Mouse (Mus musculus) megakaryocyte, embryonic 14.5 days (primary cell): ENCODE results near the gene 1700029F12Rik. TPM values are rescaled to one million over a fixed set of nuclear protein-coding genes. Genes with fewer than 3 reads are reported as not detected.

ENCODE experiments used
- H3K27me3 ChIP-seq: replicated peaks from 2 replicates; pipeline ENCODE3; 2012; ENCODE audit warnings: inconsistent platforms
- H3K36me3 ChIP-seq: replicated peaks from 2 replicates; pipeline ENCODE3; 2012; ENCODE audit warnings: low read length, inconsistent platforms, mixed read lengths
- H3K4me1 ChIP-seq: 2 replicates; pipeline ENCODE4 v1.6.1; 2012; ENCODE audit warnings: inconsistent platforms
- H3K4me3 ChIP-seq: replicated peaks from 2 replicates; pipeline ENCODE3; 2012; ENCODE audit warnings: moderate library complexity, mild to moderate bottlenecking, inconsistent platforms
- H3K9me3 ChIP-seq: 2 replicates; pipeline ENCODE4 v1.6.1; 2012; ENCODE audit warnings: inconsistent platforms
- FLI1 ChIP-seq: IDR thresholded peaks from 2 replicates; pipeline ENCODE4 v1.6.1; 2012; ENCODE audit warnings: low read length, inconsistent platforms, mixed read lengths
- GATA1 ChIP-seq: IDR thresholded peaks from 3 replicates; pipeline ENCODE4 v1.6.1; 2012; ENCODE audit warnings: mixed read lengths, low read length, inconsistent platforms, borderline replicate concordance
- polyA plus RNA-seq: library from polyadenylated mRNA; stranded (reverse); fragments of >175 nt; gene quantifications from 2 replicates; pipeline ENCODE4 v1.2.3, GENCODE M21; 2012; ENCODE audit warnings: low replicate concordance; ENCODE audit not compliant: insufficient read depth

1700029F12Rik gene
- polyA plus RNA-seq, 1 experiment: not detected

DNA sequence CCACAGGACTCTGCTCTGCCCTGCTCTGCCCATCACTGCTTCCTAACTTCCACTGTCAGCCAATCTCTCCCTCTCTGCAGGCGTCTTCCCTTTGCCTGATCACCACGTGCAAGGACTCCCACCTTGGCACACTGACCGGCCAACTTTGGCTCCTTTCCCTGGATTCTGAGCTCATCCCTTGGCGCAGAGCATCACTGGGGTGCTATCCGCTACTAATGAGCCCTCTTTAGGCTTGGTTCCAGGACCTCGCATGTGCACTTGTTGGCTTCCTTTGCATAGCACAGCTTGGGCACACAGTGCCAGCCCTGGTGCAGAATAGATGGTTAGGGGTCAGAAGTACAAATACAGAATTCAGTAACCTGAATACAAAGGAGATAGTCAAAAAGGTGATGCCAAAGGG is 17.0 kb upstream of the 1700029F12Rik start:
- peaks cover 6% of the 10 kb centered on the region for H3K27me3 ChIP-seq
- no peak overlapping the region for H3K4me3 ChIP-seq
- no peaks in the 10 kb centered on the region for H3K9me3 ChIP-seq
- TF ChIP-seq GATA1 (no peak), FLI1 (no peak)
- H3K36me3 ChIP-seq: no peaks in the 10 kb centered on the region
- peaks cover 7% of the 10 kb centered on the region for H3K4me1 ChIP-seq

DNA sequence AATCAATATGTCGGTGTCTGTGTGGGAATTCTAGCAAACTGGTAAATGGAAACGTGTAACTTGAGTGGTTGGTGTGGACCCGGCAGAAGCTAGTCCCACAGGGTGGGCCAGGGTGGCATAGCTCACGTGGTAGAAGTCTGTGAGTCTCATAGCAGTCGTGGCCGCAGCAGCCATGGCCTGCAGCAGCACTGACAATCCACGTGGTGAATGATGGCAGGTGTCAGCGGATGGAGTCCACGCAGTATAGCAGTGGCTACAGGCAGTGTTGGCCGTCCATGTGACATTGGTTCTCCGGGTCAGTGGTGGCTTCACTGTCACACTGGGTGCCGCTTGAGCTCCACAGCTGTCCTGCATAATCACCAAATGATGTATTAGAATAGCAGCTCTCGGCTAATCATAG is 4.1 kb downstream of the 1700029F12Rik start:
- H3K27me3 ChIP-seq: peaks cover 11% of the 10 kb centered on the region
- no peaks in the 10 kb centered on the region for H3K4me1 ChIP-seq
- TF ChIP-seq GATA1 (no peak), FLI1 (no peak)
- peaks cover 3% of the 10 kb centered on the region; the same call in 1 of the 2 replicates for H3K9me3 ChIP-seq
- no peaks in the 10 kb centered on the region for H3K36me3 ChIP-seq
- peak overlapping the region; percentile 44 for H3K4me3 ChIP-seq

DNA sequence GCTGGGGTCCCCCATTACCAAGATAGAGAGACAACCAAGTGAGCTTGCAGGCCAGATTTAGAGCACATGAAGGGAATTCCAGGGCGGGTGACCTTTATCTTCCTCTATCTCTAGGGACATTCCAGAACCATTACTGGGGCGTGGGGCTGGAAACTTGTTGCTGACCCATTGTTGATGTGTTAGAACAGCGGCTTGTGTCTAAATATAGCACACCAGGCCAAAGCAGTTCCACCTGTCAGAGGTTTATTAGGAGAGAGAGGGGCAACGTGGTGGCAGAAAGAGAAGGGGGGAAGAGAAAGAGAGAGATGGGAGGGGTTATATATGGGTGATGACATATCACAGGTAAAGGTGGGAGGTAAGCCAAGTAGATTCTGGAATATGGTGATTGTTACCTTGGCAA is 12.3 kb downstream of the 1700029F12Rik start:
- H3K4me3 ChIP-seq: no peak overlapping the region
- H3K4me1 ChIP-seq: no peaks in the 10 kb centered on the region
- no peak for TF ChIP-seq FLI1
- TF ChIP-seq GATA1: no peak

DNA sequence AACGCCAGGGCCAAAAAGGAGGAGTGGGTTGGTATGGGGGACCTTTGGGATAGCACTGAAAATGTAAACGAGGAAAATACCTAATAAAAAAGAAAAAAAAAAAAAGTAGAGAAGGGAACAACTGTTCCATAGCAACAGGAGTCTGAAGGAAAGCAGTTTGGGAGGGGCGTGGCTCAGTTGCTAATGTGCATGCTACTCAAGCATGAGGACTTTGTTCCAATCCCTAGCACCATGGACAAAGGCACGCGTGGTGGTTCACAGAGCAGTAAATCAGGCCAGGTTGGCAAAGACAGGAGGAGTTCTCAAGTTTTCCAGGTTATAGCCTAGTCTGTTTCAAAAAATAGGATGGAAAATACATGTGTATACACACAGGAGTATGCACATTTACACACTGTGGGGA is 14.0 kb downstream of the 1700029F12Rik start:
- no peak for TF ChIP-seq FLI1
- TF ChIP-seq GATA1: no peak
- H3K4me3 ChIP-seq: no peak overlapping the region
- H3K4me1 ChIP-seq: no peaks in the 10 kb centered on the region
- peaks cover 2% of the 10 kb centered on the region for H3K27me3 ChIP-seq
- peaks cover 22% of the 10 kb centered on the region for H3K9me3 ChIP-seq
- no peaks in the 10 kb centered on the region for H3K36me3 ChIP-seq

More for the DNA sequence above, 12.3 kb downstream of the 1700029F12Rik start:
- Histone ChIP-seq H3K36me3 (no peaks in the 10 kb centered on the region), H3K9me3 (peaks cover 9% of the 10 kb centered on the region), H3K27me3 (peaks cover 2% of the 10 kb centered on the region)

DNA sequence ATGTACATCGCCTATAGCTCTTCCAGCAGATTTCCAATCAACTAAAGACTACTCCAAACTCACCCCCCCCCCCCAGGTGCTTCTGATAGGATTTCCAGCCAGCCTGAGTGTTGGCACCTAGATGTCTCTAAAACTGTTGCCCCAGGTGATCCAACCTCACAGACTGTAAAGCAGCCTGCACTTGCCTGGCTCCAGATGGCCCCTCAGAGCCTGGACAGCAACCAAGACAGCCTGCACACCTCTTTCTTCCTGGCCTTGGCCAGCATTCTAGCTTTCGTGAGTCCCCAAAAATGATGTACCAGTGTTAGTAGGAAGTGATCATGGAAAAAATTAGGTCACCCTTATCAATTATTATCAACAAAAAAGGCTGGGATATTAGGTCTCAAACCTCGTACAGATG is 16.5 kb downstream of the 1700029F12Rik start:
- Histone ChIP-seq H3K27me3 (peaks cover 3% of the 10 kb centered on the region), H3K4me3 (no peak overlapping the region), H3K4me1 (no peaks in the 10 kb centered on the region), H3K36me3 (no peaks in the 10 kb centered on the region), H3K9me3 (peaks cover 24% of the 10 kb centered on the region)
- TF ChIP-seq FLI1: no peak
- no peak for TF ChIP-seq GATA1

DNA sequence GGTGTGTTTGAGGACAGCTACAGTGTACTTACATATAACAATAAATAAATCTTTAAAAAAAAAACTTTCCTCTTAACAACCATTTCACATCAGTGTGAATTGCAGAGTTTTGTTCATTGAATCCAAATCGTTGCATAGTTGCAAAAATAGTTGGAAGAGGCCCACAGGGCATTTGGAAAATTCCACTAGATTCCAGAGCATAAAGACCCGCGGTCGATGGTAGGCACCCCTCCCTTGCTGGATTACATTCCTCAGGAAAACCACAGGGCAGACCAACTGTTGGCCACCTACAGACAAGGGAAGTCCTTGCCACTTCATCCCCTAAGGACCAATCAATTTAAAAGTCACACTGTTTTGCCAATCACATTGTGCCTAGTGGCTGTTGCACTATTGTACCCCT is 19.8 kb downstream of the 1700029F12Rik start:
- no peaks in the 10 kb centered on the region for H3K36me3 ChIP-seq
- peaks cover 24% of the 10 kb centered on the region for H3K9me3 ChIP-seq
- H3K27me3 ChIP-seq: peaks cover 11% of the 10 kb centered on the region
- no peak for TF ChIP-seq FLI1
- TF ChIP-seq GATA1: no peak
- H3K4me1 ChIP-seq: no peaks in the 10 kb centered on the region
- no peak overlapping the region for H3K4me3 ChIP-seq

DNA sequence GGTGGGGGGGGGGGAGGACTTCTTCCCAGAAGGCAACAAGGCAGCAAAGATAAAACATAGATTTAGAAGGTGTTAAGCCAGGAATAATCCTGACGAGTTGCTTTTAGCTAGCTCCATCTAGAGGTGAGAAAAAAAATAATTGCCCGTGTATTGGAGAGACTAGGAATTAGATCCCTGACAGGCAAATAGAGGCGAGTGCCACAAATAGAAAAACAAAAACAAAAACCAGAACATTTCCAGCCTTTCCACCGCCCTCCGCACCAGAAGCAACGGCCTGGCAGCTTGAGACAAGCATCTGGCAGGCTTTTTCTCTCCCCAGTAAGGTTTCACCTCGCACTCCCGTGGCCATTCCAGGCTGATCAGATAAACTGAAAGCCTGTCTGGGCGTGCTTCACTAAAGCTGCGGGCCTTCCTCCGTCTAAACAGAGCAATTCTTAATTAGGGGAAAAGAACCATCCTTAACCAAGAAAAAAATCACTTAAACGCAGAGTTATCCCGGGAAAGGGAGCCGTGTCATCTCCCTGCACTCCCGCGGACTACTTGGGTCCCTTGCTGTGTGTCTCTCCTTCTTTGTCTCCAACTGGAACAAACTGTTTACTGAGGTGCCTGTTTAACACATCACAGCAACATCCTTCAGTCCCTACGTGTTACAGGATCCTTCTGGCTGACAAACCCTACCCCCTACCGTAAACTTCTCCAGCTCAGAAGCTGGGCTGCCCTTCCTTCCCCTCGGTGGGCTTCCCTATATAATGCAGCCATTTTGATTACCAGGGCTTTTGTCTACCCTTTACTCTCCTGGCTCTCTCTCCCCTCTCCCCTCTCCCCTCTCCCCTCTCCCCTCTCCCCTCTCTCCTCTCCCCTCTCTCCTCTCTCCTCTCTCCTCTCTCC is 25.7 kb downstream of the 1700029F12Rik start:
- TF ChIP-seq GATA1 (peak; percentile 27; the same call in 1 of the 3 replicates), FLI1 (no peak)

DNA sequence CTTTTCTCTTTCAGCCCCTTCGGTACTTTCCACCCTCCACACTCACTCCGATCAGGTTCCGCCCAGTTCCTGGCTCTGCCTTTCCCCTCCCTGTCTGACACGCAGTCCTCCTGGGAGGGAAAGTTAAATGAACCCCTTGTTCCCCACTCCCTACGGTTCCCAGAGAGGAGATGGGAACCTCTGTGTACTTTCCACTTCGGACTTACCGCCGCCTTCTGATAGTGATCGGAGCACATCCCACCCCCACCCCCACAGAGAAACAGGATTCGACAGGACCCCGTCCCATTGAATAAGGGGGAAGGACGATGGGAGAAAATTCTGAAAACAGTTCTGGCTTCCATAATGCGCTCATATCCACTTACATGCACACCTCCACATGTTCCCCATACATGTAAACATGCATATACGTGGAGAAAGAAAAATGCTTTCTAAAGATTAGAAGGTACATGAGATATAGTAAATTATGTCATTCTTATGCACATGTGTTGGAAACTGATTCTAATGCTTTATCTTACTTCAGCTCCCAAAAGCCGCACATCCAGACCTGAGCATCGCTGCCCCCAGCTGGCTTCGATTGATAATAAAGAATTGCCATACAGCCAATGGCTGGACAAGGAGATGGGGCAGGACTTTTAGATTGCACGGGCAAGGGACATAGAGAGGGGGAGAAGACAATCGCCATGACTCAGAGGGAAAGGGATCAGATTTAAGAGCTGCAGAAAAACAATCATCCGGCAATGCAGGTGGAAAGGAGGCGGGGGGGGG is 26.5 kb downstream of the 1700029F12Rik start:
- H3K9me3 ChIP-seq: no peaks in the 10 kb centered on the region
- peaks cover 17% of the 10 kb centered on the region for H3K4me1 ChIP-seq
- H3K36me3 ChIP-seq: no peaks in the 10 kb centered on the region
- H3K4me3 ChIP-seq: peak overlapping the region; percentile 77
- TF ChIP-seq FLI1 (no peak), GATA1 (no peak)
- H3K27me3 ChIP-seq: peaks cover 40% of the 10 kb centered on the region

More for the DNA sequence above, 25.7 kb downstream of the 1700029F12Rik start:
- no peaks in the 10 kb centered on the region for H3K36me3 ChIP-seq
- peaks cover 41% of the 10 kb centered on the region for H3K27me3 ChIP-seq
- H3K9me3 ChIP-seq: no peaks in the 10 kb centered on the region
- peaks cover 17% of the 10 kb centered on the region for H3K4me1 ChIP-seq
- H3K4me3 ChIP-seq: peak overlapping the region; percentile 87

DNA sequence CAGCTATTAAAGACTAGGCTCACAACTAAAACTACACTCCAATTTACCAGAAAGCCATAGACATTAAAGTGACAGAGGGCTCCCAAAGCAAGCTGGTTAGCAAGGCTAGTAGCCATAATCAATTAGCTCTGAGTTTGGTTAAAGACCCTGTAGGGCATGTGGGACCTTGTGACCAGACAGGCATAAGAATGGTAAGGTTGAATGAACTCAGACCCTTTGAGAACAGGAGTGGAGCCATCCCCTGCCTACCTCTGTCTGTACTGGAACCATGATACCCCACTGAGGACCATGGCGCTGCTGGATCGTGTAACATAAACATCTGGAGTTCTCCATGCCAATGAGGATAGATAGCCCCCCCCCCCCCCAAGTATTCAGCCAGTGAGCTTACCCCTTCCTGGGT is 27.4 kb downstream of the 1700029F12Rik start:
- H3K27me3 ChIP-seq: peaks cover 40% of the 10 kb centered on the region
- TF ChIP-seq GATA1 (no peak), FLI1 (no peak)
- no peaks in the 10 kb centered on the region for H3K36me3 ChIP-seq
- H3K9me3 ChIP-seq: no peaks in the 10 kb centered on the region
- H3K4me3 ChIP-seq: no peak overlapping the region
- peaks cover 17% of the 10 kb centered on the region for H3K4me1 ChIP-seq
